Mouse (Mus musculus) hindbrain, postnatal 0 days (tissue): Measurements from ENCODE around the gene Thsd7b. TPM values are rescaled to one million over a fixed set of nuclear protein-coding genes. Genes with fewer than 3 reads are reported as not detected.
A peak's percentile ranks its signal among the peaks of the same experiment; 100 is the strongest.

Source experiments
- ATAC-seq: fragments of 200-750 bp; cut with Nextera tagmentation; 2 replicates; pipeline ENCODE4 v1.8.0; 2017; ENCODE audit warnings: mild to moderate bottlenecking, moderate TSS enrichment, moderate library complexity
- DNase-seq: peaks from one replicate; pipeline ENCODE4 v3.0.0-alpha.2; 2015; ENCODE audit warnings: low spot score
- H3K27ac ChIP-seq: fragments of 300-500 bp; sonication (generic); 2 replicates; pipeline ENCODE4 v1.5.1; 2014; ENCODE audit warnings: mild to moderate bottlenecking
- H3K27me3 ChIP-seq: fragments of 300-500 bp; sonication (generic); 2 replicates; pipeline ENCODE4 v1.6.1; 2014; ENCODE audit warnings: low read length, mixed read lengths; ENCODE audit not compliant: insufficient read depth
- H3K36me3 ChIP-seq: fragments of 300-500 bp; sonication (generic); 2 replicates; pipeline ENCODE4 v1.6.1; 2014; ENCODE audit warnings: low read length, mixed read lengths; ENCODE audit not compliant: insufficient read depth
- H3K4me1 ChIP-seq: fragments of 300-500 bp; sonication (generic); 2 replicates; pipeline ENCODE4 v1.6.1; 2014; ENCODE audit warnings: antibody characterized with exemption, low read length, mixed read lengths; ENCODE audit not compliant: insufficient read depth
- H3K4me2 ChIP-seq: fragments of 300-500 bp; sonication (generic); 2 replicates; pipeline ENCODE4 v1.6.1; 2014; ENCODE audit warnings: low read depth, mild to moderate bottlenecking, low read length, moderate library complexity, mixed read lengths
- H3K4me3 ChIP-seq: fragments of 300-500 bp; sonication (generic); 2 replicates; pipeline ENCODE4 v1.5.1; 2014; ENCODE audit warnings: low read length
- H3K9ac ChIP-seq: fragments of 300-500 bp; sonication (generic); replicated peaks from 2 replicates; pipeline ENCODE4 v1.6.1; 2014; ENCODE audit warnings: mild to moderate bottlenecking, low read length, moderate library complexity, mixed read lengths
- H3K9me3 ChIP-seq: fragments of 300-500 bp; sonication (generic); 2 replicates; pipeline ENCODE4 v1.6.1; 2016; ENCODE audit warnings: low read length, mixed read lengths
- CTCF ChIP-seq: IDR thresholded peaks from 2 replicates; pipeline ENCODE4 v1.5.1; 2016; ENCODE audit warnings: antibody characterized with exemption, control low read depth, low read depth
- WGBS: fragments of 180-500 bp; shearing (Covaris S2); extraction: QIAGEN DNeasy Blood & Tissue Kit; methylation state at CpG from one replicate; pipeline ENCODE4 v1.1.7; 2014; 5-methylcytosine and 5-hydroxymethylcytosine counted together
- polyA plus RNA-seq: library from polyadenylated mRNA; unstranded; fragments of >200 nt; fragmentation: Nextera tagmentation; extraction: Ambion mirVana; gene quantifications from 2 replicates; pipeline ENCODE4 v1.2.1, GENCODE M21; 2015
- total RNA-seq: library from RNA; depleted of rRNA; stranded (reverse); fragments of >200 nt; gene quantifications from 2 replicates; pipeline ENCODE4 v1.2.3, GENCODE M21; 2014; rRNA removed

Gene Thsd7b
- total RNA-seq (18.4 and 19.7 TPM in 2 replicates), polyA plus RNA-seq (9.5 and 10.1 TPM in 2 replicates)

- no peaks in the 10 kb centered on the region for H3K36me3 ChIP-seq
- H3K4me2 ChIP-seq: peak within 1 kb of the TSS; percentile 68
- TF ChIP-seq CTCF: peak; percentile 21; the same call in 1 of the 2 replicates
- peak within 1 kb of the TSS; percentile 49 for H3K4me3 ChIP-seq
- H3K27ac ChIP-seq: peak within 1 kb of the TSS; percentile 5; the same call in 1 of the 2 replicates
- peak; percentile 83 for ATAC-seq
- H3K4me1 ChIP-seq: peaks cover 3% of the 10 kb centered on the region; the same call in 1 of the 2 replicates
- H3K9ac ChIP-seq: peak within 1 kb of the TSS; percentile 49
- WGBS: under 1% methylated on average over 42 of the region's 45 CpGs
- peak; percentile 58 for DNase-seq
- no peaks in the 10 kb centered on the region for H3K27me3 ChIP-seq
- H3K9me3 ChIP-seq: no peaks in the 10 kb centered on the region
Observed at GRCm38 (mm10) chr1:129272982-129273937, at the start of gene Thsd7b. Gene Thsd7b (plus strand): TSS chr1:129273302.

GRCm38 (mm10) chr1:129244292-129244691 is 28.8 kb upstream of the Thsd7b start:
- TF ChIP-seq CTCF: peak; percentile 70
- H3K4me2 ChIP-seq: no peak overlapping the region
- H3K4me3 ChIP-seq: no peak overlapping the region
- H3K9ac ChIP-seq: no peak overlapping the region
- no peak overlapping the region for H3K27ac ChIP-seq
- H3K27me3 ChIP-seq: no peaks in the 10 kb centered on the region
- no peaks in the 10 kb centered on the region for H3K4me1 ChIP-seq
- WGBS: 55% methylated on average over 3 of the region's 3 CpGs
- ATAC-seq: no peak
- DNase-seq: peak; percentile 26
- no peaks in the 10 kb centered on the region for H3K9me3 ChIP-seq
- H3K36me3 ChIP-seq: no peaks in the 10 kb centered on the region

- Histone ChIP-seq H3K4me2 (no peak overlapping the region), H3K9ac (no peak overlapping the region), H3K4me3 (no peak overlapping the region), H3K9me3 (no peaks in the 10 kb centered on the region), H3K27ac (no peak overlapping the region), H3K4me1 (no peaks in the 10 kb centered on the region), H3K27me3 (no peaks in the 10 kb centered on the region), H3K36me3 (no peaks in the 10 kb centered on the region)
- no peak for TF ChIP-seq CTCF
- no peak for DNase-seq
- 71% methylated on average over 6 of the region's 6 CpGs for WGBS
- no peak for ATAC-seq
Observed at GRCm38 (mm10) chr1:129250704-129251443, 22.2 kb upstream of the Thsd7b start.

- H3K27me3 ChIP-seq: no peaks in the 10 kb centered on the region
- no peak for DNase-seq
- no peak overlapping the region for H3K27ac ChIP-seq
- no peak overlapping the region for H3K4me2 ChIP-seq
- H3K4me3 ChIP-seq: no peak overlapping the region
- ATAC-seq: no peak
- no peaks in the 10 kb centered on the region for H3K4me1 ChIP-seq
- no peaks in the 10 kb centered on the region for H3K36me3 ChIP-seq
- no peaks in the 10 kb centered on the region for H3K9me3 ChIP-seq
- WGBS: 94% methylated on average over 3 of the region's 3 CpGs
- no peak for TF ChIP-seq CTCF
- no peak overlapping the region for H3K9ac ChIP-seq
Observed at GRCm38 (mm10) chr1:129266684-129267083, 6.4 kb upstream of the Thsd7b start.

DNA sequence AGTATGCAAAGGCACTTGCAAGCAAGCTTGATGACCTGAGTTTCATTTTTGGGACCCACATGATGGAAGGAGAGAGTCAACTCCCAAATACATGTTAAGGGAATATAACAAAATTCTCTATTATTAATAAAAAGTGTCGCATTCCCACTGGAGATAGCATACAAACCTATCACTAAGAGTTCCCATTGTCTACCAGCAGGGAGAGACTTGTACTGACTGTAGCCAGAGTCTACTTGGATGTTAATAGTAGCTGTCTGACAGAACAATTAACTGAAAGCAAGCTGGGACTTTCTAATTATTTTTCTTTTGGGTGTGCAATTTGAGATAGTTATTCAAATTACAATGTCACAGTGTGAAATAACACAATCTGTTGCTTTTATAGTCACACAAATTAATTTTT is 31.1 kb downstream of the Thsd7b start:
- 0 out of 2 replicates have a peak, but pooled peaks have one; percentile 1 for TF ChIP-seq CTCF
- Histone ChIP-seq H3K4me3 (no peak overlapping the region), H3K27ac (no peak overlapping the region), H3K9ac (no peak overlapping the region), H3K27me3 (no peaks in the 10 kb centered on the region), H3K36me3 (no peaks in the 10 kb centered on the region), H3K9me3 (no peaks in the 10 kb centered on the region), H3K4me1 (no peaks in the 10 kb centered on the region), H3K4me2 (no peak overlapping the region)
- WGBS: 85% methylated on average over 1 of the region's 1 CpGs
- ATAC-seq: no peak
- DNase-seq: no peak

DNA sequence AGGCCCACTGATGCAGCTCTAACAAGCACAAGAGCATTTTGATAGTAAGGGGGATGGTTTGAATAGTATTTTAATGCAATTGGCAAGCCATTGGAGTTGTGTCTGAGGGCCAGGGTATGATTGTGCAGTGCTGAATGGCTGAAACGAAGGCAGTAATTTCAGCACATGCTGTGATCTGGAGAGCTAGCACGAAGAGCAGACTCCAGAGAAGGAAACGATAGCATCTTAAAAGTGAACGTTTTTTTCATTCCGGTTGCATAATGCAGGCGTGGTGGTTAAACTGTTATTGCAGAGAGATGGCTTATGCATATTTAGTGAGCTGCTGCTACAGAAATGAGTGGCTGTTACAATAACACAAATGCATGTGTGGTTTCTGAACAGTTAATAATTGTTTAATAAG is 51.3 kb downstream of the Thsd7b start:
- no peak overlapping the region for H3K4me3 ChIP-seq
- H3K9ac ChIP-seq: no peak overlapping the region
- WGBS: 51% methylated on average over 6 of the region's 6 CpGs
- DNase-seq (peak; percentile 13), ATAC-seq (no peak)
- H3K36me3 ChIP-seq: no peaks in the 10 kb centered on the region
- H3K9me3 ChIP-seq: no peaks in the 10 kb centered on the region
- H3K27ac ChIP-seq: no peak overlapping the region
- no peak for TF ChIP-seq CTCF
- H3K4me1 ChIP-seq: no peaks in the 10 kb centered on the region
- no peak overlapping the region for H3K4me2 ChIP-seq
- H3K27me3 ChIP-seq: no peaks in the 10 kb centered on the region
